Mouse (Mus musculus) liver, embryonic 14.5 days (tissue): ENCODE results near the gene Ankfn1.

Experiments
- CTCF ChIP-seq: IDR thresholded peaks from 2 replicates; pipeline ENCODE4 v1.5.1; 2016; ENCODE audit warnings: antibody characterized with exemption, low read depth, control low read depth
- EP300 ChIP-seq: IDR thresholded peaks from 2 replicates; pipeline ENCODE4 v1.6.1; 2016; ENCODE audit warnings: antibody characterized with exemption, low read depth

DNA sequence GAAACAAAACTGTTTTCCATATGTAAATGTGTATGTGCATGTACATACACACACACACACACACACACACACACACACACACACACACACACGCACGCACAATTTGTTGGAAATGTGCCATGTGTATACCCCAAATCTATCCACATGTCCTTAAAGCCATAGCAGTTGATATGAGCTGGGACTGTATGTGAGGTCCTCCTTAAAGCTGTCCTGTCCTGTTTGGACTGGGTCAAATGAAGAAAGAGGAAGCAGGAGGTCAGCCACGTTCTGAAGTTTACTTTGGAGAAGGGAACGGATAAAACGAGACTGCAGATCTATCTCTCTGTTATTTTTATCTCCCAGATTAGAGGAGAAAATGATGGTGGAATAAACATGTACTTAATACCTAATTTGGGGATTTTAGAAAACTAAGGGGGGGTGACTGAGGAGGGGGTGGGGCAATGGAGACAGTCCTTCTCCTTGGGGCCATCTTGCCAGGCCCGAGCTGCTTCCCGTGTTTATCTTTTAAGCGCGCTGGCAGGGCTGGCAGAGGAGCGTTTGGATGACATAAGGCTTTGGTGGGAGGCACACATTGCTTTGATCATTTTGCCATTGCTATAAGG, 187.1 kb downstream of the Ankfn1 start:
- TF ChIP-seq CTCF (no peak), EP300 (no peak)
